Mouse (Mus musculus) kidney, adult 2 months (tissue): ENCODE results near the gene Atf5.

Source experiments
- CTCF ChIP-seq: fragments of 200-500 bp; conservative IDR thresholded peaks from 2 replicates; pipeline ENCODE4 v1.5.1; 2011; ENCODE audit warnings: low read depth, mild to moderate bottlenecking, control low read depth, low read length, moderate library complexity, mixed read lengths; ENCODE audit not compliant: insufficient read depth, insufficient read length
- POLR2A ChIP-seq: fragments of 200-500 bp; IDR thresholded peaks from one replicate; pipeline ENCODE4 v1.6.1; 2011; ENCODE audit warnings: low read depth, low read length, control low read depth

GRCm38 (mm10) chr7:44847772-44848171 lies 31.3 kb upstream of the Atf5 start:
- TF ChIP-seq CTCF (no peak), POLR2A (no peak)
